Mouse (Mus musculus) heart, embryonic 11.5 days (tissue): ENCODE measurements around the gene Casc3. TPM values are rescaled to one million over a fixed set of nuclear protein-coding genes. Genes with fewer than 3 reads are reported as not detected.

Experiments
- ATAC-seq: fragments of 200-750 bp; cut with Nextera tagmentation; replicated peaks from 2 replicates; pipeline ENCODE4 v1.8.0; 2017; ENCODE audit warnings: moderate library complexity; ENCODE audit not compliant: insufficient number of reproducible peaks, low FRiP score, low TSS enrichment
- H3K27ac ChIP-seq: fragments of 300-500 bp; sonication (generic); 2 replicates; pipeline ENCODE4 v1.5.1; 2014; ENCODE audit warnings: mild to moderate bottlenecking, low read depth, low read length
- H3K27me3 ChIP-seq: fragments of 300-500 bp; sonication (generic); 2 replicates; pipeline ENCODE4 v1.6.1; 2014; ENCODE audit warnings: mild to moderate bottlenecking, low read length, mixed read lengths; ENCODE audit not compliant: control insufficient read depth, insufficient read depth
- H3K36me3 ChIP-seq: fragments of 300-500 bp; sonication (generic); 2 replicates; pipeline ENCODE4 v1.6.1; 2014; ENCODE audit warnings: mild to moderate bottlenecking, low read length, moderate library complexity, mixed read lengths; ENCODE audit not compliant: control insufficient read depth, insufficient read depth
- H3K4me1 ChIP-seq: fragments of 300-500 bp; sonication (generic); 2 replicates; pipeline ENCODE4 v1.6.1; 2014; ENCODE audit warnings: low read length; ENCODE audit not compliant: control insufficient read depth, insufficient read depth
- H3K4me2 ChIP-seq: fragments of 300-500 bp; sonication (generic); 2 replicates; pipeline ENCODE4 v1.6.1; 2014; ENCODE audit warnings: mild to moderate bottlenecking, moderate library complexity
- H3K4me3 ChIP-seq: fragments of 300-500 bp; sonication (generic); 2 replicates; pipeline ENCODE4 v1.5.1; 2014; ENCODE audit warnings: low read depth, low read length
- H3K9ac ChIP-seq: fragments of 300-500 bp; sonication (generic); 2 replicates; pipeline ENCODE4 v1.6.1; 2014; ENCODE audit warnings: mild to moderate bottlenecking, low read depth, low read length, moderate library complexity
- H3K9me3 ChIP-seq: fragments of 300-500 bp; sonication (generic); replicated peaks from 2 replicates; pipeline ENCODE4 v1.6.1; 2016; ENCODE audit warnings: low read length; ENCODE audit not compliant: control insufficient read depth
- WGBS: fragments of 180-500 bp; shearing (Covaris S2); extraction: QIAGEN DNeasy Blood & Tissue Kit; methylation state at CpG from one replicate; pipeline ENCODE4 v1.1.7; 2014; ENCODE audit not compliant: insufficient replicate concordance; 5-methylcytosine and 5-hydroxymethylcytosine counted together
- polyA plus RNA-seq: library from polyadenylated mRNA; unstranded; fragments of >200 nt; fragmentation: Nextera tagmentation; extraction: Ambion mirVana; gene quantifications from 2 replicates; pipeline ENCODE4 v1.2.1, GENCODE M21; 2014

The Casc3 gene
- polyA plus RNA-seq, result 22.2 and 28.5 TPM in 2 replicates

DNA sequence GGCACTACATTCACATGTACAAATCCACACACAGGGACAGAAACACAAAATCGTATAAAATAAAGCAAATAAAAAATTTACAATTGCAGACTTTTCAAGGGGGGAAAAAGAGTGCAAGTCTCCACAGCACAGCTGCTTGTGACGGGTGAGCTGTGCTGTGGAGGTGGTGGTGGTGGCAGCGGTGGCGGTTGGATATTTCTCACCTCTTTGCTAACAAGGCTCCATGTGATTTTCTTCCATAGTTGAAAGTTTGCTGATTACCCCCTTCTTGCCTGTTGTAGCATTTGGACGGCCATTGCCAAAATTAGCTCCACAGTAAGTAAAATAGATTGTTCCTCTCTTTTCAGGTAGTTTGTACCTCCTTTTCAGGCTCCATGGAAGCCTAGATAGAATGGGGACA is at the start of gene Casc3:
Gene Casc3, plus strand, starts transcription at position 301 of the 400 bp plus-strand sequence.
- H3K36me3 ChIP-seq, result peaks cover 50% of the 10 kb centered on the region
- no peaks in the 10 kb centered on the region for H3K27me3 ChIP-seq
- no peak within 1 kb of the TSS for H3K9ac ChIP-seq
- ATAC-seq, result no peak
- H3K9me3 ChIP-seq, result no peaks in the 10 kb centered on the region
- no peak within 1 kb of the TSS for H3K27ac ChIP-seq
- H3K4me3 ChIP-seq, result no peak within 1 kb of the TSS
- H3K4me2 ChIP-seq, result no peak within 1 kb of the TSS
- peaks cover 16% of the 10 kb centered on the region for H3K4me1 ChIP-seq
- WGBS, result 92% methylated on average over 5 of the region's 5 CpGs

DNA sequence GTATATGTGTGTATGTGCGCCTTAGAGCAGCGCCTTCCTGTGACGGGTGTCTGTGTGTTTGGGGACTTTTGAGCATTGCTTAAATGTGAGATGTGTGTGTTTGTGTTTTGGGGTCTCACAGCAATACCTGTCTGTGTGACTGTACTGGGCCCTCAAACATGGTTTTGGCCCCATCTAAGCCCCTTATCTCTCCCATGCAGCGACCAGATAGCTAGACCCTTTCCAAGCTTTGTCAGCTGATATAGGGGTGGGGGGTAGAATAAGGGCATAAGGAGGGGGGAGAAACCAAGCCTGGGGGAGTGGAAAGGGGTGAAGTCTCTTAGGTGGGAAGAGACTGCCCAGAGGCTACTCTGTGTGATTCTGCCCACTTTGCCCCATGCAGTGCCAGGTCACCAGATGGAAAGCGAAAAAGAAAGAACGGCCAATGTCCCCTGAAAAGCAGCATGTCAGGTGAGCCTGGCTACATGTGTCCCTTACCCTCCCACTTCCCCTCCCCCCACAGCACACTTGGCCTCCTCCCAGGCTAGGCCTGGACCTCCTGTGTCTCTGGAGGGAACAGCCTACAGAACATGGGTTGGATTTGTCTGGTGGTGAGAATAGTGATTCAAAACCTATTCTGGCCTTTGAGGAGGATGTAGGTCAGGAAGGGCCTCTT is 48.9 kb upstream of the Casc3 start:
- Histone ChIP-seq H3K9ac (no peak overlapping the region), H3K4me3 (no peak overlapping the region)

DNA sequence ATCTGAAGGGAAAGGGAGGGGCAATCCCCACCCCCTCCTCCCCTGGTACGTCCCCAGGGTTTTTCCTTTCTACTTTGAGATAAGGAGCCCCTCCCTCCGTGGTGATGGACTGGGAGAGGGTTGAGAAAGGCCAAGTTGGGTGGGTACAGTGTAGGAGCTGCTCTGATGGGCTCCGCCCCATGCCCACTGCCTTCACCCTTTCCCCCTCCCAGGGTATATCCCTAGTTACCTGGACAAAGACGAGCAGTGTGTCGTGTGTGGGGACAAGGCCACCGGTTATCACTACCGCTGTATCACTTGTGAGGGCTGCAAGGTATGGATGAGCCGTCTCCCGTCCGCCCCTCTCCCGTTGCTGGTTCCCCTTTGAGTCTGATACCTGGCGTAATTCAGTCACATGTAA is 48.0 kb upstream of the Casc3 start:
- 77% methylated on average over 12 of the region's 12 CpGs for WGBS
- Histone ChIP-seq H3K27ac (no peak overlapping the region), H3K4me1 (peaks cover 44% of the 10 kb centered on the region), H3K9me3 (no peaks in the 10 kb centered on the region), H3K4me2 (no peak overlapping the region), H3K9ac (no peak overlapping the region), H3K4me3 (no peak overlapping the region), H3K27me3 (no peaks in the 10 kb centered on the region), H3K36me3 (peaks cover 26% of the 10 kb centered on the region)
- ATAC-seq, result no peak

More for the DNA sequence above, 48.9 kb upstream of the Casc3 start:
- ATAC-seq, result no peak
- H3K27ac ChIP-seq, result peak overlapping the region; percentile 47; the same call in 1 of the 2 replicates
- 79% methylated on average over 6 of the region's 6 CpGs for WGBS
- peak overlapping the region; percentile 18; the same call in 1 of the 2 replicates for H3K4me2 ChIP-seq
- no peaks in the 10 kb centered on the region for H3K9me3 ChIP-seq
- peaks cover 22% of the 10 kb centered on the region for H3K36me3 ChIP-seq
- no peaks in the 10 kb centered on the region for H3K27me3 ChIP-seq
- H3K4me1 ChIP-seq, result peaks cover 53% of the 10 kb centered on the region

DNA sequence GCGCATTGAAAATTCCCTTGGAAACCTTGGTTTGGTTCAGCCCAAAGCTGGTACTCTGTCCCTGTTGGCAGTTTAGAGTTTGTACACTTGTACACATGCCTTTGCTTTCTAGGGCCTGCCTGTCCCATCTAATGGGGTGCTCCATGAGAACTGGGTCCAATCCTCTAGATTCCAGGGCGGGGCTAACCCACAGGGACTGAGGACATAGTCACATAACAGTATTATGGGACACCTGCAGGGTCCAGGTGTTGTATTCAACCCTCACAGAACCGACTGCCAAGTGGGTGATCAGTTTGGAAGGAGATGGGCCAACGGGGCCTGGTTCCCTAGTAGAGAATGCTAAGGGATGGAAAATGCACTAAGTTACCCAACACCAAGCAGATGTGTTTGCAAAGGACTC is 42.8 kb upstream of the Casc3 start:
- Histone ChIP-seq H3K4me1 (peaks cover 22% of the 10 kb centered on the region), H3K27ac (no peak overlapping the region), H3K36me3 (peaks cover 41% of the 10 kb centered on the region), H3K27me3 (no peaks in the 10 kb centered on the region), H3K9me3 (no peaks in the 10 kb centered on the region), H3K9ac (no peak overlapping the region), H3K4me3 (no peak overlapping the region), H3K4me2 (no peak overlapping the region)
- WGBS, result 90% methylated on average over 4 of the region's 4 CpGs
- no peak for ATAC-seq

DNA sequence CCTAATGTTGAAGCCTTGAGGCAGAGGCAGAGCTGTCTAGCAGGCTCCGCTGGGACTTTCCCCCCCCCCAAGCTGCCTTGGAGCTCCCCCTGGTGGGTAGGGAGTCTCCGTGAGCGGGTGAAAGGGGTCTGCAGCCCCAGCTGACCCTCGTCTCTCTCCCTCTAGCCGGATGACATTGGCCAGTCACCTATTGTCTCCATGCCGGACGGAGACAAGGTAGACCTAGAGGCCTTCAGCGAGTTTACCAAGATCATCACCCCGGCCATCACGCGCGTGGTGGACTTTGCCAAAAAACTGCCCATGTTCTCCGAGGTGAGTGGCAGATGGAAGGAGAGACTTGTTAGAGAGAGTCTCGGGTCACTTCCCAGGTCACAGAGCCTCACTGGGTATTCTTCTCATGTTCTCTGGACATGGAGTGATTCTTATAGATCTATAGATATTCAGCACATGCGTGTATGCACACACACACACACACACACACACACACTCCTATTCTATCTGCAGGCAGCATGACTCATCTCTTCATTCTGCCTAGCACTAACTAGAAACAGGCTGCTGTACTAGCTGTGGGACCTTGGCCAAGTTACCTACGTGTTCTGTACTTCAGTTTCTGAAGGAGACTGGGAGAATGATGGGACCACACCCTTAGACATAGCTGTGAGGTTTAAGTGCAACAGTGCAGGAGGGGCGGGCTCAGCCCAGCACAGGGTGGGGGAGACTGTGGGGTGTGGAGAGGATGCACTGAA is 41.8 kb upstream of the Casc3 start:
- WGBS, result 63% methylated on average over 17 of the region's 17 CpGs
- H3K9me3 ChIP-seq, result no peaks in the 10 kb centered on the region
- peaks cover 36% of the 10 kb centered on the region for H3K36me3 ChIP-seq
- no peak overlapping the region for H3K4me2 ChIP-seq
- ATAC-seq, result no peak
- no peak overlapping the region for H3K4me3 ChIP-seq
- H3K27me3 ChIP-seq, result no peaks in the 10 kb centered on the region
- H3K27ac ChIP-seq, result no peak overlapping the region
- peaks cover 32% of the 10 kb centered on the region for H3K4me1 ChIP-seq
- H3K9ac ChIP-seq, result no peak overlapping the region

DNA sequence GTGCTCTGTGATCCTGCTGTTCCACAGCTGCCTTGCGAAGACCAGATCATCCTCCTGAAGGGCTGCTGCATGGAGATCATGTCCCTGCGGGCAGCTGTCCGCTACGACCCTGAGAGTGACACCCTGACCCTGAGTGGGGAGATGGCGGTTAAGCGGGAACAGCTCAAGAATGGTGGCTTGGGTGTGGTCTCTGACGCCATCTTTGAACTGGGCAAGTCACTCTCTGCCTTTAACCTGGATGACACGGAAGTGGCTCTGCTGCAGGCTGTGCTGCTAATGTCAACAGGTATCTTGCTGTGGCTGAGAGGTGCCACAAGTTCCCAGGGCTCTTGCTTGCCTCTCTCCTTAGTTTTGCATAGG is 41.2 kb upstream of the Casc3 start:
- no peak overlapping the region for H3K9ac ChIP-seq
- WGBS, result 77% methylated on average over 8 of the region's 8 CpGs
- no peak overlapping the region for H3K27ac ChIP-seq

DNA sequence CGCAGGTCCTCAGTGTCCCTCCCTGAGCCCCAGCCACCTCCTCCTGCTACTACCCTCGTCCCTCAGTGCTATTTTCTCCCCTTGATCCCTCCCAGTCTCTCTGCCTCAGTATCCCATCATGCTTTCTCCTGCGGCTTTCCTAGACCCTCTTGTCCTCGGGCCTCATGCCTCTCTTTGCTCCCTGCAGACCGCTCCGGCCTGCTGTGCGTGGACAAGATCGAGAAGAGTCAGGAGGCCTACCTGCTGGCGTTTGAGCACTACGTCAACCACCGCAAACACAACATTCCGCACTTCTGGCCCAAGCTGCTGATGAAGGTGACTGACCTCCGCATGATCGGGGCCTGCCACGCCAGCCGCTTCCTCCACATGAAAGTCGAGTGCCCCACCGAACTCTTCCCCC is 40.6 kb upstream of the Casc3 start:
- 78% methylated on average over 18 of the region's 18 CpGs for WGBS
- Histone ChIP-seq H3K9me3 (no peaks in the 10 kb centered on the region), H3K27ac (no peak overlapping the region), H3K4me1 (peaks cover 44% of the 10 kb centered on the region), H3K36me3 (peaks cover 30% of the 10 kb centered on the region), H3K27me3 (no peaks in the 10 kb centered on the region), H3K9ac (no peak overlapping the region), H3K4me3 (no peak overlapping the region), H3K4me2 (no peak overlapping the region)
- no peak for ATAC-seq

More for the DNA sequence above, 41.2 kb upstream of the Casc3 start:
- H3K27me3 ChIP-seq, result no peaks in the 10 kb centered on the region
- no peak for ATAC-seq
- no peaks in the 10 kb centered on the region for H3K9me3 ChIP-seq
- no peak overlapping the region for H3K4me3 ChIP-seq
- peaks cover 38% of the 10 kb centered on the region for H3K4me1 ChIP-seq
- peaks cover 33% of the 10 kb centered on the region for H3K36me3 ChIP-seq
- H3K4me2 ChIP-seq, result no peak overlapping the region

DNA sequence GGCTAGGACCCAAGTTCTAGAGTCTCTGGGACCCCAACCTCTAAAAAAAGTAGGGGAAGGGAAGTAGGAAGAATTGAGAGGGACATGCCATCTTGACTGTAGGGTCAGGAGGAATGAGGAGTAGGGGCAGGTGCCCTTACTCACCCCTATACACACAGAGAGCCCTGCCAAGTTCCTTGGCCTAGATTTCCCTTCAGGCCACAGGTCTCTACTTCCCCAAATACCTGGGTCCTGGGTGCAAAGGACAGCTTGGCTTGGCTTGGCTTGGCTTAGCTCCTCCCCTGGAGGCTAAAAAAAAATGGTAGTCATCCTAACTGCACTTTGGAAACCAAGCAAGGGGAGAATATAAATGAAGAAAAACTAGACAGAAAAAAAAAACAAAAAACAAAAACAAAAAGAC is 40.0 kb upstream of the Casc3 start:
- no peaks in the 10 kb centered on the region for H3K9me3 ChIP-seq
- H3K9ac ChIP-seq, result no peak overlapping the region
- no peak overlapping the region for H3K27ac ChIP-seq
- peaks cover 27% of the 10 kb centered on the region for H3K36me3 ChIP-seq
- H3K27me3 ChIP-seq, result no peaks in the 10 kb centered on the region
- H3K4me1 ChIP-seq, result peaks cover 50% of the 10 kb centered on the region
- ATAC-seq, result no peak
- no peak overlapping the region for H3K4me2 ChIP-seq
- H3K4me3 ChIP-seq, result no peak overlapping the region
